Mouse (Mus musculus): ENCODE results near the gene Gm3336. TPM values are rescaled to one million over a fixed set of nuclear protein-coding genes. Genes with fewer than 3 reads are reported as not detected.

Gene Gm3336
- not detected in 2 replicates for polyA plus RNA-seq (2015; fragmentation: Nextera tagmentation; extraction: Ambion mirVana)

DNA sequence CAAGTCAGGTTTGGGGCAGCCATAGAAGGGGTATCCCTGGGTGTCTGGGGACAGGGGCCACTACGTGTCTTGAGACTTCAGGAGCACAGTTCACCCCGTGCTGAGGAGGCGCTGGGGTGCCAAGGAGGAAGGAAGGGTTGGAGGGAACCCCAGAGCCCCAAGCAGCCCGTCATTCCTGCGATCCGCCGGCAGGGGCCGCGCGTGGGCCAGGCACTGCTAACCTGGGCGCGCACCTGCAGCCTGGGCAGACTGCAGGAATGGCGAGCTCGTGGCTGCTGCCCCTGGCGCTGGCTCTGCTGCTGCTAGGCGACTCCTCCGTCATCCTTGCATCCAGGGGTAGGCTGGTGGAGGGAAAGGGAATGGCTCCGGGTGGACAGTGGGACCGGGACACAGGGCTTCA, at the start of gene Gm3336:
Gm3336 (plus strand) TSS at position 247 of the 400 bp plus-strand sequence.

DNA sequence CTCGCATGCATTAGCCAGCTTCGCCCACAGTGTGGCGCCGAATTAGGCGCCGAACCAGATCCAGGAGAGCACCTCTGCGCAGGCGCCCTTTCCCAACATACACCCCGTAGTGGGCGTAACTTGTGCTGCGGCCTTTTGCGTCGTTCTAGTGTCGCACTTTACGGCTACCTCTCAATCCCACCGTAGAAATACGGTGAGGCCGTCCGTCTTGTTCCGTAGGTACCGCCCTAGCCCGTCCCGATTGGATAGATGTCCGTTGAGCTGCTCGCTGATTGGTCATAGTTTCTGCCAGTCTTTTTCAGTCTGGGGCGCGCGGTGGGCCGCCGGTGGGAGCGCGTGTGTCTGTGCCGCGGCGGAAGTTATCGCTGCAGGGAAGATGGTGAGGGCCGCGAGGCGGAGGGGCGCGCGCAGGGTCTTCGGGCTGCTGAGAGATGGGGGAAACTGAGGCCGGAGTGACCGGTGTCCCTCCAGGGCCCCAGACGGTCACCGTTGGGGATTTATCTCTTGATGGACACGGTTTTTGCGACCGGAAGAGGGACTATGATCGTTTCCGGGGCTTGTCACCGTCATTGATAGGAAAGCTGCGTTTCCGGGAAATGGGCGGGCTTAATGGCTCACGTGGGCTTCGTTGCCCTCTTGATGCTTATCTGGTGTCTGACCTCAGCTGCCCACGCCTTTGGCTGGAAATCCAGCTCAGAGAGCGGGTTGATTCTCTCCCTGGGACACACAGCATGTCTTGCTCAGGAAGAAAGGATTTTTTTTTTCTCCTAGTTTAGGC, 45.1 kb upstream of the Gm3336 start, which contains the start of gene Lsm4:
Lsm4 (plus strand) TSS at position 170 of the 778 bp plus-strand sequence.

GRCm38 (mm10) chr8:70698310-70699109, 19.8 kb upstream of the Gm3336 start, which contains the start of gene Jund:
TSS of gene Jund (plus strand) at chr8:70698949.

DNA sequence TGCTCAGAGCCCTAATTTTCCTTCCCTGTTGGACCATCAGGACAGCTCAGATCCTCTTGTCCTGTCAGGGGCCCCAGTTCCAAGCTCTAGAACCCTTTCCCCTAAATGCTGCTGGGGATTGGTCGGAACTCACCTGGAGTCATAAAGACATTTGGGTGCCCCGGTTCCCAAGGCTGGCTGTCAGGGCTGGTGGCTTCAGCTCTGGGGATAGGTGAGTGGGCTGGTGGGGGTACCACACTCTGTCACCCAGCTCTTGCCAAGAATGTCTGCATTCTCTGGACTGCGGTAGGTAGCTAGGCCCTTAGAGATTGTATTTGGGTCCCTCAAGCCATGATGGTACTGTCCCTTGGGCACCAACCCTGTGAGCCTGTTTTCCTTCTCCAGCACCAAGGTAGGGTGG, 15.1 kb upstream of the Gm3336 start, which contains the start of gene Iqcn:
Iqcn (plus strand) TSS at position 171 of the 400 bp plus-strand sequence.

GRCm38 (mm10) chr8:70723486-70724210, 5.3 kb downstream of the Gm3336 start, which contains the start of gene Pde4c:
TSS of gene Pde4c (plus strand) at chr8:70723720.

GRCm38 (mm10) chr8:70754043-70754870, 35.9 kb downstream of the Gm3336 start, which contains the start of gene Rab3a:
TSS of gene Rab3a (plus strand) at chr8:70754679.

GRCm38 (mm10) chr8:70760775-70761406, 42.5 kb downstream of the Gm3336 start, which contains the start of gene Mpv17l2:
TSS of gene Mpv17l2 (minus strand) at chr8:70760946.

Other genes with a start within 250 kb of the Gm3336 start
- gene Klhl26, start 241.6 kb upstream of the Gm3336 start, polyA plus RNA-seq (2015; fragmentation: Nextera tagmentation; extraction: Ambion mirVana), result 8.6 and 8.7 TPM in 2 replicates
- gene Tmem59l, start 231.2 kb upstream of the Gm3336 start, polyA plus RNA-seq (2015; fragmentation: Nextera tagmentation; extraction: Ambion mirVana), result 0.12 TPM in 1 of 2 replicates, not detected in the other
- 4.2 and 4.5 TPM in 2 replicates for gene Crlf1, start 225.4 kb upstream of the Gm3336 start, polyA plus RNA-seq (2015; fragmentation: Nextera tagmentation; extraction: Ambion mirVana)
- 123 and 148 TPM in 2 replicates for gene Rex1bd, start 211.8 kb upstream of the Gm3336 start, polyA plus RNA-seq (2015; fragmentation: Nextera tagmentation; extraction: Ambion mirVana)
- 788 and 817 TPM in 2 replicates for gene Uba52, start 207.7 kb upstream of the Gm3336 start, polyA plus RNA-seq (2015; fragmentation: Nextera tagmentation; extraction: Ambion mirVana)
- gene Fkbp8, start 190.8 kb upstream of the Gm3336 start, polyA plus RNA-seq (2015; fragmentation: Nextera tagmentation; extraction: Ambion mirVana), result 144 and 162 TPM in 2 replicates
- 64.4 and 69.8 TPM in 2 replicates for gene Kxd1, start 190.6 kb upstream of the Gm3336 start, polyA plus RNA-seq (2015; fragmentation: Nextera tagmentation; extraction: Ambion mirVana)
- 11.2 and 11.9 TPM in 2 replicates for gene Ell, start 179.1 kb upstream of the Gm3336 start, polyA plus RNA-seq (2015; fragmentation: Nextera tagmentation; extraction: Ambion mirVana)
- gene Isyna1, start 124.2 kb upstream of the Gm3336 start, polyA plus RNA-seq (2015; fragmentation: Nextera tagmentation; extraction: Ambion mirVana), result 31.7 and 32.2 TPM in 2 replicates
- gene Ssbp4, start 109.7 kb upstream of the Gm3336 start, polyA plus RNA-seq (2015; fragmentation: Nextera tagmentation; extraction: Ambion mirVana), result 44.3 and 52.8 TPM in 2 replicates
- gene Lrrc25, start 102.4 kb upstream of the Gm3336 start, polyA plus RNA-seq (2015; fragmentation: Nextera tagmentation; extraction: Ambion mirVana), result 2.7 and 3.7 TPM in 2 replicates
- gene Gdf15, start 86.1 kb upstream of the Gm3336 start, polyA plus RNA-seq (2015; fragmentation: Nextera tagmentation; extraction: Ambion mirVana), result 0.28 and 0.41 TPM in 2 replicates
- gene Pgpep1, start 58.2 kb upstream of the Gm3336 start, polyA plus RNA-seq (2015; fragmentation: Nextera tagmentation; extraction: Ambion mirVana), result 44.6 and 48.6 TPM in 2 replicates
- 120 and 144 TPM in 2 replicates for gene Lsm4, start 45.3 kb upstream of the Gm3336 start, polyA plus RNA-seq (2015; fragmentation: Nextera tagmentation; extraction: Ambion mirVana)
- 81.2 and 130 TPM in 2 replicates for gene Jund, start 19.6 kb upstream of the Gm3336 start, polyA plus RNA-seq (2015; fragmentation: Nextera tagmentation; extraction: Ambion mirVana)
- gene Iqcn, start 15.1 kb upstream of the Gm3336 start, polyA plus RNA-seq (2015; fragmentation: Nextera tagmentation; extraction: Ambion mirVana), result not detected in 2 replicates
- gene Pde4c, start 5.2 kb downstream of the Gm3336 start, polyA plus RNA-seq (2015; fragmentation: Nextera tagmentation; extraction: Ambion mirVana), result 0.60 and 0.78 TPM in 2 replicates
- 48.6 and 48.8 TPM in 2 replicates for gene Rab3a, start 36.1 kb downstream of the Gm3336 start, polyA plus RNA-seq (2015; fragmentation: Nextera tagmentation; extraction: Ambion mirVana)
- gene Mpv17l2, start 42.4 kb downstream of the Gm3336 start, polyA plus RNA-seq (2015; fragmentation: Nextera tagmentation; extraction: Ambion mirVana), result 33.9 and 40.1 TPM in 2 replicates
- gene Pik3r2, start 58.2 kb downstream of the Gm3336 start, polyA plus RNA-seq (2015; fragmentation: Nextera tagmentation; extraction: Ambion mirVana), result 41.8 and 42.9 TPM in 2 replicates
- gene Mast3, start 86.5 kb downstream of the Gm3336 start, polyA plus RNA-seq (2015; fragmentation: Nextera tagmentation; extraction: Ambion mirVana), result 4.4 and 4.8 TPM in 2 replicates
- gene Il12rb1, start 89.9 kb downstream of the Gm3336 start, polyA plus RNA-seq (2015; fragmentation: Nextera tagmentation; extraction: Ambion mirVana), result 0.13 TPM in 1 of 2 replicates, not detected in the other
- gene Arrdc2, start 121.2 kb downstream of the Gm3336 start, polyA plus RNA-seq (2015; fragmentation: Nextera tagmentation; extraction: Ambion mirVana), result 3.2 and 5.5 TPM in 2 replicates
- 0.73 and 0.85 TPM in 2 replicates for gene Kcnn1, start 144.7 kb downstream of the Gm3336 start, polyA plus RNA-seq (2015; fragmentation: Nextera tagmentation; extraction: Ambion mirVana)
- gene Ccdc124, start 155.4 kb downstream of the Gm3336 start, polyA plus RNA-seq (2015; fragmentation: Nextera tagmentation; extraction: Ambion mirVana), result 55.2 and 65.8 TPM in 2 replicates
- gene Slc5a5, start 174.2 kb downstream of the Gm3336 start, polyA plus RNA-seq (2015; fragmentation: Nextera tagmentation; extraction: Ambion mirVana), result 0.09 and 0.10 TPM in 2 replicates
- gene Rpl18a, start 178.9 kb downstream of the Gm3336 start, polyA plus RNA-seq (2015; fragmentation: Nextera tagmentation; extraction: Ambion mirVana), result 3,039 and 3,890 TPM in 2 replicates
- 25.8 and 28.7 TPM in 2 replicates for gene Map1s, start 187.4 kb downstream of the Gm3336 start, polyA plus RNA-seq (2015; fragmentation: Nextera tagmentation; extraction: Ambion mirVana)

All from skeletal muscle tissue, postnatal 0 days (tissue).